Mouse (Mus musculus) lung, postnatal 0 days (tissue): ENCODE data around the gene Ints3.

Source experiments
- CTCF ChIP-seq: IDR thresholded peaks from 2 replicates; pipeline ENCODE4 v1.5.1; 2016; ENCODE audit warnings: antibody characterized with exemption, mild to moderate bottlenecking
- EP300 ChIP-seq: IDR thresholded peaks from 2 replicates; pipeline ENCODE4 v1.6.1; 2016; ENCODE audit warnings: antibody characterized with exemption, mild to moderate bottlenecking, control low read depth

DNA sequence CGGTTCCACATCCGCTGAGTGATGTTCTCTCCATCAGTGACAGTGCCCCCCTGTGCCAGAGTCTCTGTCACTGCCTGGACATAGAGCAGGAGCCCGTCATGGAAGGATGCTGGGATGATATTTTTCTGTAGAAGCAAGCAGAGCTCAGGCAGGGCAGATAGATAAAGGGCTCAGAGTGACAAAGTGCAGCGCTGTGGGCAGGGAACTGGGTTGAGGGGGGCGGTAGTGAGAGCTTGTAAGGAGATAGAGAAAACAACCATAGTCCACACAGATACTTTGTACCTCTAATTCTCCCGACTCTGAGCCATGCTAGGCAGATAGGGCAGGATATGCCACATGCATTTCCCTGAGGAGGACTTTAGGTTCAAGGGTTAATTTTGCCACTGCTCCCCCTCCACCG lies 29.2 kb upstream of the Ints3 start:
- TF ChIP-seq CTCF (peak; percentile 12; the same call in 1 of the 2 replicates), EP300 (no peak)
